Mouse (Mus musculus) spleen, adult 2 months (tissue): ENCODE results near the gene Rpl31. TPM values are rescaled to one million over a fixed set of nuclear protein-coding genes. Genes with fewer than 3 reads are reported as not detected.
A peak's percentile ranks its signal among the peaks of the same experiment; 100 is the strongest.

Experiments used
- DNase-seq, 2 experiments: peaks; one replicate each; pipeline versions ENCODE4 v3.0.0 to v3.0.0-alpha.2; 2012 to 2021; ENCODE audit warnings: low spot score in 2 of 2, low read depth in 1 of 2
- H3K27ac ChIP-seq: fragments of 200-500 bp; 2 replicates; pipeline ENCODE4 v1.5.1; 2012; ENCODE audit warnings: low read length, inconsistent platforms; ENCODE audit not compliant: insufficient read depth
- H3K27me3 ChIP-seq: fragments of 200-500 bp; 2 replicates; pipeline ENCODE4 v1.6.1; 2012; ENCODE audit warnings: mild to moderate bottlenecking, moderate library complexity, low read length, inconsistent platforms; ENCODE audit not compliant: control insufficient read depth, insufficient read depth
- H3K36me3 ChIP-seq: fragments of 200-500 bp; 2 replicates; pipeline ENCODE4 v1.6.1; 2012; ENCODE audit warnings: mild to moderate bottlenecking, low read length, inconsistent platforms; ENCODE audit not compliant: control insufficient read depth, insufficient read depth
- H3K4me1 ChIP-seq: fragments of 200-500 bp; 2 replicates; pipeline ENCODE4 v1.6.1; 2011; ENCODE audit warnings: inconsistent platforms; ENCODE audit not compliant: control insufficient read depth, insufficient read depth, insufficient read length
- H3K4me3 ChIP-seq: fragments of 200-500 bp; 2 replicates; pipeline ENCODE4 v1.5.1; 2011; ENCODE audit warnings: mild to moderate bottlenecking, inconsistent platforms; ENCODE audit not compliant: insufficient read depth, insufficient read length; ENCODE audit errors: extremely low read depth
- CTCF ChIP-seq: fragments of 200-500 bp; IDR thresholded peaks from 2 replicates; pipeline ENCODE4 v1.5.1; 2011; ENCODE audit warnings: mild to moderate bottlenecking, inconsistent platforms; ENCODE audit not compliant: insufficient read depth, insufficient read length, insufficient replicate concordance; ENCODE audit errors: extremely low read depth
- POLR2A ChIP-seq: fragments of 200-500 bp; IDR thresholded peaks from 2 replicates; pipeline ENCODE4 v1.6.1; 2011; ENCODE audit warnings: low read depth, low read length, inconsistent platforms
- WGBS: fragments of 180-500 bp; shearing (Covaris S2); methylation state at CpG from one replicate; pipeline ENCODE4 v1.1.7; 2018; 5-methylcytosine and 5-hydroxymethylcytosine counted together
- polyA plus RNA-seq: library from polyadenylated mRNA; depleted of rRNA; stranded (reverse); fragments of >200 nt; gene quantifications from 2 replicates; pipeline ENCODE4 v1.2.3, GENCODE M21; 2012

The Rpl31 gene
- polyA plus RNA-seq, 1 experiment, result 163 TPM

GRCm38 (mm10) chr1:39367045-39367444, 597 bp upstream of the Rpl31 start:
- peaks cover 17% of the 10 kb centered on the region for H3K36me3 ChIP-seq
- WGBS, result 33% methylated on average over 6 of the region's 6 CpGs
- no peaks in the 10 kb centered on the region for H3K27me3 ChIP-seq
- TF ChIP-seq POLR2A (no peak), CTCF (no peak)
- H3K27ac ChIP-seq, result no peak overlapping the region
- H3K4me3 ChIP-seq, result peak overlapping the region; percentile 58; the same call in 1 of the 2 replicates
- peaks cover 6% of the 10 kb centered on the region; the same call in 1 of the 2 replicates for H3K4me1 ChIP-seq
- DNase-seq, result no peak

GRCm38 (mm10) chr1:39368267-39368841, 712 bp downstream of the Rpl31 start:
- H3K27me3 ChIP-seq, result no peaks in the 10 kb centered on the region
- peaks cover 24% of the 10 kb centered on the region for H3K36me3 ChIP-seq
- DNase-seq, result no peak
- WGBS, result 1% methylated on average over 34 of the region's 34 CpGs
- TF ChIP-seq CTCF, result no peak
- no peak for TF ChIP-seq POLR2A
- peaks cover 6% of the 10 kb centered on the region; the same call in 1 of the 2 replicates for H3K4me1 ChIP-seq
- H3K27ac ChIP-seq, result peak overlapping the region; percentile 75
- H3K4me3 ChIP-seq, result peak overlapping the region; percentile 98

GRCm38 (mm10) chr1:39370431-39370830, 2.8 kb downstream of the Rpl31 start:
- 77% methylated on average over 6 of the region's 6 CpGs for WGBS
- Histone ChIP-seq H3K27ac (no peak overlapping the region), H3K4me3 (no peak overlapping the region), H3K36me3 (peaks cover 26% of the 10 kb centered on the region), H3K27me3 (no peaks in the 10 kb centered on the region), H3K4me1 (peaks cover 6% of the 10 kb centered on the region; the same call in 1 of the 2 replicates)
- no peak for DNase-seq
- TF ChIP-seq POLR2A, result no peak
- no peak for TF ChIP-seq CTCF

- H3K4me3 ChIP-seq, result no peak overlapping the region
- peaks cover 6% of the 10 kb centered on the region; the same call in 1 of the 2 replicates for H3K4me1 ChIP-seq
- H3K36me3 ChIP-seq, result peaks cover 26% of the 10 kb centered on the region
- no peak for TF ChIP-seq POLR2A
- no peak for TF ChIP-seq CTCF
- 80% methylated on average over 8 of the region's 8 CpGs for WGBS
- no peak overlapping the region for H3K27ac ChIP-seq
- no peaks in the 10 kb centered on the region for H3K27me3 ChIP-seq
- no peak for DNase-seq
Observed at GRCm38 (mm10) chr1:39372220-39372843, 4.7 kb downstream of the Rpl31 start.

- DNase-seq, result no peak
- H3K27ac ChIP-seq, result no peak overlapping the region
- no peak overlapping the region for H3K4me3 ChIP-seq
- WGBS, result 84% methylated on average over 4 of the region's 4 CpGs
- peaks cover 6% of the 10 kb centered on the region; the same call in 1 of the 2 replicates for H3K4me1 ChIP-seq
- no peaks in the 10 kb centered on the region for H3K27me3 ChIP-seq
- peaks cover 26% of the 10 kb centered on the region for H3K36me3 ChIP-seq
- TF ChIP-seq CTCF (no peak), POLR2A (no peak)
Observed at GRCm38 (mm10) chr1:39373378-39373777, 5.7 kb downstream of the Rpl31 start.

GRCm38 (mm10) chr1:39374231-39374809, 6.7 kb downstream of the Rpl31 start:
- TF ChIP-seq POLR2A, result no peak
- TF ChIP-seq CTCF, result no peak
- peaks cover 26% of the 10 kb centered on the region for H3K36me3 ChIP-seq

More at GRCm38 (mm10) chr1:39374231-39374809, 6.7 kb downstream of the Rpl31 start:
- Histone ChIP-seq H3K27me3 (no peaks in the 10 kb centered on the region), H3K4me3 (no peak overlapping the region), H3K27ac (no peak overlapping the region), H3K4me1 (no peaks in the 10 kb centered on the region)
- 90% methylated on average over 5 of the region's 5 CpGs for WGBS
- no peak for DNase-seq
